Mouse (Mus musculus) neural tube, embryonic 15.5 days (tissue): Measurements from ENCODE around the gene Ceacam1. TPM values are rescaled to one million over a fixed set of nuclear protein-coding genes. Genes with fewer than 3 reads are reported as not detected.
A peak's percentile ranks its signal among the peaks of the same experiment; 100 is the strongest.
"Not testable (repeated sequence)": the region's sequence is repeated elsewhere in the genome, so short reads cannot be mapped to it uniquely, and the experiment has no call there.

ENCODE experiments used
- ATAC-seq: fragments of 200-750 bp; cut with Nextera tagmentation; 2 replicates; pipeline ENCODE4 v1.8.0; 2017; ENCODE audit warnings: mild to moderate bottlenecking, moderate TSS enrichment, moderate library complexity; ENCODE audit not compliant: low FRiP score
- H3K27ac ChIP-seq: fragments of 300-500 bp; sonication (generic); replicated peaks from 2 replicates; pipeline ENCODE4 v1.5.1; 2015; ENCODE audit warnings: mild to moderate bottlenecking, inconsistent platforms
- H3K27me3 ChIP-seq: fragments of 300-500 bp; sonication (generic); replicated peaks from 2 replicates; pipeline ENCODE4 v1.6.1; 2015; ENCODE audit warnings: inconsistent platforms
- H3K36me3 ChIP-seq: fragments of 300-500 bp; sonication (generic); 2 replicates; pipeline ENCODE4 v1.6.1; 2015; ENCODE audit warnings: inconsistent platforms
- H3K4me1 ChIP-seq: fragments of 300-500 bp; sonication (generic); 2 replicates; pipeline ENCODE4 v1.6.1; 2015; ENCODE audit warnings: inconsistent platforms
- H3K4me2 ChIP-seq: fragments of 300-500 bp; sonication (generic); 2 replicates; pipeline ENCODE4 v1.6.1; 2015; ENCODE audit warnings: inconsistent platforms, mild to moderate bottlenecking, moderate library complexity
- H3K4me3 ChIP-seq: fragments of 300-500 bp; sonication (generic); replicated peaks from 2 replicates; pipeline ENCODE4 v1.5.1; 2015; ENCODE audit warnings: mild to moderate bottlenecking, inconsistent platforms
- H3K9ac ChIP-seq: fragments of 300-500 bp; sonication (generic); replicated peaks from 2 replicates; pipeline ENCODE4 v1.6.1; 2015; ENCODE audit warnings: mild to moderate bottlenecking, inconsistent platforms
- H3K9me3 ChIP-seq: fragments of 300-500 bp; sonication (generic); replicated peaks from 2 replicates; pipeline ENCODE4 v1.6.1; 2016; ENCODE audit warnings: inconsistent platforms
- WGBS: fragments of 180-500 bp; shearing (Covaris S2); methylation state at CpG from one replicate; pipeline ENCODE4 v1.1.7; 2015; ENCODE audit warnings: mixed read lengths; 5-methylcytosine and 5-hydroxymethylcytosine counted together
- polyA plus RNA-seq: library from polyadenylated mRNA; unstranded; fragments of >200 nt; fragmentation: Nextera tagmentation; extraction: Ambion mirVana; gene quantifications from 2 replicates; pipeline ENCODE4 v1.2.1, GENCODE M21; 2015

Ceacam1 gene
- polyA plus RNA-seq, 1 experiment from 2014 or later, result 1.1 TPM

GRCm38 (mm10) chr7:25436704-25437103 lies 40.7 kb downstream of the Ceacam1 start:
- Histone ChIP-seq H3K4me3 (no peak overlapping the region), H3K27me3 (no peaks in the 10 kb centered on the region), H3K27ac (no peak overlapping the region), H3K36me3 (no peaks in the 10 kb centered on the region), H3K9me3 (no peaks in the 10 kb centered on the region), H3K9ac (no peak overlapping the region), H3K4me1 (peaks cover 6% of the 10 kb centered on the region; the same call in 1 of the 2 replicates), H3K4me2 (no peak overlapping the region)
- WGBS, result 91% methylated on average over 2 of the region's 2 CpGs
- no peak for ATAC-seq

DNA sequence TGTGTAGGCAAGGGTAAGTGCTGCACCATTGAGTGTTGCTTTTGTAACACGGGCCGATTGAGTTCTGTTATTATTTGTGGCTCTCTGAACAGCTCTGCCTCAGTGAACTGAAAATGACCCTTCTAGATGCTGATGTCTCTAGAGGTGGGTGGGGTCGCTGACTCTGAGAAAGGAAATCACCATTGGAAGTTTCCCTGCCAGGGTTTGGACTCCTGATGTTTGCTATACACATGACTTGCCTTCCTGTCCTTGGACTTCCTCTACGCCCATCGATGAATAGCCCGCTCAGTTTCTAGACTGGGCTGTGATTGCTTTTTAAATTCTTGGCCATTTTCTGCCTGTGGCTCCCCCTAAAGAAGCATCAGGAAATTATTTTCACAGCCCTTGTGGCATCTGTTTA lies 41.2 kb downstream of the Ceacam1 start:
- ATAC-seq, result no peak
- Histone ChIP-seq H3K4me3 (no peak overlapping the region), H3K27me3 (no peaks in the 10 kb centered on the region), H3K36me3 (no peaks in the 10 kb centered on the region), H3K4me1 (peaks cover 6% of the 10 kb centered on the region; the same call in 1 of the 2 replicates), H3K9ac (no peak overlapping the region), H3K9me3 (no peaks in the 10 kb centered on the region), H3K27ac (no peak overlapping the region), H3K4me2 (no peak overlapping the region)
- WGBS, result 75% methylated on average over 6 of the region's 6 CpGs

DNA sequence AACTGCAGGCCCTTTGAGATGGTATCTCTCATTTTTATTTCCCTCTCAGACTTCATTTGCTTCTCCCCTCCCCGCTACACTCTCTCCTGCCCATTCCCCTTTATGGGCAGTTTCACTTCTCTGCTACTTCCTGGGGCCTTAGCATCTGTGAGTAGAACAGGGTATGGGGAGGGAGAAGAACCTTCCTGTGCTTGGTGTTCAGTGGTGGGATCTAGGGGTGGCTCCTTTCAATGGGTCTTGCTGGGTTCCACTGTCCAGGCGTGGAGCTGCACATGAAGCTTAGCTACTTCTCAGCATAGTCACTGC lies 41.9 kb downstream of the Ceacam1 start:
- 84% methylated on average over 2 of the region's 2 CpGs for WGBS
- Histone ChIP-seq H3K36me3 (no peaks in the 10 kb centered on the region), H3K27me3 (no peaks in the 10 kb centered on the region), H3K4me3 (no peak overlapping the region), H3K27ac (no peak overlapping the region), H3K9me3 (no peaks in the 10 kb centered on the region), H3K4me2 (no peak overlapping the region), H3K4me1 (peaks cover 6% of the 10 kb centered on the region; the same call in 1 of the 2 replicates), H3K9ac (no peak overlapping the region)
- no peak for ATAC-seq

DNA sequence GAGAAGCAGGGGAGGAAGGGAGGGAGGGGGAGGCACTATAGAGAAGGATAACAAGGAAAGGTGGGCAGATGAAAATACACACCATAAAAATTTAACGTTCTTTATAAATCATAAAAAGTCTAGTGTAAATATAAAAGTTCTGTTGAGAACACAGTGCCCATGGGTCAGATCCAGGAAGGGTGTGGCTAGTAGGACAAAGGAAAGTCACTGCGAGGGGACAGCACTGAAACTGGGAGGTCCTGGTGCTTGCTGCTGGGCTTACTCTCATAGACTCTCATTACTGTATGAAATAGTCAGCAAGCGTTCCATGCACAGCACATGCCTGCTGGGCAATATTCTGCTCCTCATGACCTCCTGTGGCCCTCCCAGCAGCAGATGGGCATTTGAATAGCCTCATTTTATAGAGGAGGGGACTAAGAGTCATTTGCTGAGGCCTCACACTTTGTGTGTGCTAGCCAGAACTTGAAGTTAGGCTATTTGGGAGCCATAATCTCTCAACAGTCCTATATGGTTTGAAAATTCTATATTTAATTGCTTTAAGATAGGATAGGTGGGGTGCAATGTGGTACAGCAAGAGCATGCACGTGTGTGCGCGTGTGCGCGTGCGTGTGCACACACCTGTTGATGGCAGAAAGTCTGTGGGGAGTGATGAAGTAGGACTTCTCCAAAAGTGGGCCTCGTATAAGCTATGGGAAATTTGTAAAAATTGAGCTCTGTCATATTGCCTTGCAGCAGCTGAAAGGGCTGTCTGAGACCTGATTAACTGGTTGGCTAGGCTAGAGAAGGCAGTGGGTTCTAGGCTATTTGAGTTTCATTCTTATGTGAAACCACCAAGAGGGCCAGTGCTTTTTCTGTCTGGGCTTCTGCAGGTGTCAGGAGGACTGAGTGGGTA lies 42.5 kb downstream of the Ceacam1 start:
- Histone ChIP-seq H3K27ac (no peak overlapping the region), H3K9me3 (no peaks in the 10 kb centered on the region), H3K4me1 (peaks cover 6% of the 10 kb centered on the region; the same call in 1 of the 2 replicates), H3K9ac (no peak overlapping the region), H3K4me3 (no peak overlapping the region), H3K36me3 (no peaks in the 10 kb centered on the region), H3K4me2 (no peak overlapping the region), H3K27me3 (no peaks in the 10 kb centered on the region)
- 86% methylated on average over 10 of the region's 10 CpGs for WGBS
- ATAC-seq, result no peak

GRCm38 (mm10) chr7:25433781-25434560 lies 43.4 kb downstream of the Ceacam1 start:
- H3K9ac ChIP-seq, result no peak overlapping the region
- H3K27me3 ChIP-seq, result no peaks in the 10 kb centered on the region
- 89% methylated on average over 9 of the region's 9 CpGs for WGBS
- H3K4me2 ChIP-seq, result no peak overlapping the region
- H3K9me3 ChIP-seq, result no peaks in the 10 kb centered on the region
- no peak overlapping the region for H3K27ac ChIP-seq
- H3K4me3 ChIP-seq, result no peak overlapping the region
- ATAC-seq, result no peak
- no peaks in the 10 kb centered on the region for H3K36me3 ChIP-seq
- H3K4me1 ChIP-seq, result peaks cover 6% of the 10 kb centered on the region; the same call in 1 of the 2 replicates

DNA sequence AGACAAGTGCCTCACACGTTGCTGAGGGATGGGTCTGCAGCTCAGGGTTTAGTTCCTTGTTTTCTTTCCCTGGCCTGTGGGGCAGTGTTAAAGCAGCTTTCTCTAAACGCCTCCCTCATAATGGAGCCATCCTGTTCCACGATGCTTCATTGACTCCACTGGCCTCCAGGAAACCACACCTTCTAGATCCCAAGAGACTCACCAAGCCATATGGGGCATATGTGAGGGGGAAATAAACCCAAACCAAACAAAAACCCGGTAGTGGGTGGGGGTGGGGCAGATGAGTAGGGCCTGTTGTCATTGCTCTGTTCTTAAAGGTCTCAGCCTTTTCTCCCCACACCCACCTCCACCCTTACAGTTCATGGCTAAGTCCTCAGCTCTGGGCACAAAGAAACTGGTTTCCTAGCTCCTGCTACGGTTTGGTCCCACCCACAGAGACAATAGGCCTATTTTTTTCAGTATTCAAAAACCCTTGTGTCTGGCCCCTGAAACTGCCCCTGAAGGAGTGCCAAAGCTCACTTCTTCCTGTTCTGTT lies 44.3 kb downstream of the Ceacam1 start:
- H3K9me3 ChIP-seq, result no peaks in the 10 kb centered on the region
- H3K4me2 ChIP-seq, result no peak overlapping the region
- H3K27ac ChIP-seq, result 0 out of 2 replicates have a peak overlapping the region, but pooled peaks have one; percentile 41
- no peaks in the 10 kb centered on the region for H3K36me3 ChIP-seq
- no peak for ATAC-seq
- 7% methylated on average over 5 of the region's 5 CpGs for WGBS
- peaks cover 6% of the 10 kb centered on the region; the same call in 1 of the 2 replicates for H3K4me1 ChIP-seq
- H3K4me3 ChIP-seq, result no peak overlapping the region
- H3K27me3 ChIP-seq, result no peaks in the 10 kb centered on the region
- H3K9ac ChIP-seq, result no peak overlapping the region

GRCm38 (mm10) chr7:25432381-25432780 lies 45.0 kb downstream of the Ceacam1 start:
- Histone ChIP-seq H3K4me2 (no peak overlapping the region), H3K9me3 (no peaks in the 10 kb centered on the region), H3K27me3 (no peaks in the 10 kb centered on the region), H3K4me3 (no peak overlapping the region), H3K36me3 (no peaks in the 10 kb centered on the region), H3K27ac (no peak overlapping the region), H3K4me1 (peaks cover 6% of the 10 kb centered on the region; the same call in 1 of the 2 replicates), H3K9ac (no peak overlapping the region)
- 93% methylated on average over 6 of the region's 6 CpGs for WGBS
- ATAC-seq, result no peak

DNA sequence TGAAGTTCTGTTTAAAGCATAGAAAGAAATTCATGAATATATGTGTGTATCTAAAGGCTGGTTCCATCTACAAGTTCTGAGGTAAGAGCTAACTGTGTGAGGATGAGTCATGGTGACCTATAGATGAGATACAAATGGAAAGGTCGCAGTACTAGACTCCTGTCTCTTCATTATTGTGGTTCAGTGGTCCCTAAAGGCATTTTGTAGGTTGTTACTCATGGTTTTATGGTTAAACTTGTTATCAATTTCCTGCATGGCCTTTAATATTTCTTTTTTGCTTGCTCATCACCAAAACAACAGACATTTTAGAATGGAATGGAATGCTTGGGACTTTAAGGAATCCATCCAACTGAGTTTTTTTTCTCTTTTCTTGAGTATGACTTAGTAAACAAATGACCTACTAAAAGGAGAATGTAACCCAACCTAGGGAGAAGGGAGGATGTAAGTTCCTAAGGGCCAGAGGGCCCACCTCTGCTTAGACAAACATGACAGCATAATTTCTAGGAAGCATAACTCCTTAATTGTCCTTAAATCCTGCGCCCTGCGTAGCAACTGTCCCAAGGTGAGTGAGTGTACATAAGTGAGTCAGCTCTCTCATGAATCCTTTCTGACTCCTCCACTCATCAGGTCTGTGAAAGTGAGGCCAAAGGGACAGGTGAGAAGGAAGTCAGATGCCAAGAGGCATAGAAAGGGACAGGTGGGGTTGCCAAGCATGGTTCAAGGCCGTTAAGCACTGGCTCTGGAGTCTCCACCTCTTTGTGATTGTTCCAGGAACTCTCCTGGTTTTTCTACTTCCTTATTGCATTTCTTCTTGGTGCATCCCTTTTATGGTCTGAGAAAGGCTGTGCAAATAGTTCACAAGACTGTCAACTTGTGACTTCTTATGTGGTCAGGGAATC lies 47.3 kb downstream of the Ceacam1 start:
- no peak for ATAC-seq
- Histone ChIP-seq H3K9ac (no peak overlapping the region), H3K27me3 (no peaks in the 10 kb centered on the region), H3K4me3 (no peak overlapping the region), H3K9me3 (no peaks in the 10 kb centered on the region), H3K4me2 (no peak overlapping the region), H3K27ac (no peak overlapping the region), H3K36me3 (no peaks in the 10 kb centered on the region), H3K4me1 (peaks cover 6% of the 10 kb centered on the region; the same call in 1 of the 2 replicates)
- 93% methylated on average over 4 of the region's 4 CpGs for WGBS

DNA sequence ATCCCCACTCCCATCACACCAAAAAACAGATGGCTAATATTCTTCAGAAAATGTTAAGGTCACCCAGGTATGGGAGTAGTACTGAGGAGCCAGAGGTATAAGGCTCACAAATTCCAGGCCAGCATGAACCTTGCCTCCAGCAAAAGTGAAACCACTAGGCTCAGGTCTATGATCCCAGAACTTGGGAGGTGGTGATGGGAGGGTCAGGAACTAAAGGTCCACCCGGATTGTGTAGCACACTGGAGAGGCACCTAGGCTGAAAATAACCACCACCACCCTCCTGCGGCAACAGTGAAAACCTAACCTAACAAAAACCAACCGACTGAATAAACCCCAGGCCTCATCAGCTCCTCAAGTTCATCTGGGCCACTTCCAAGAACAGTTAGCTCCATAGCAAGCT lies 49.1 kb downstream of the Ceacam1 start:
- no peak for ATAC-seq
- 95% methylated on average over 3 of the region's 3 CpGs for WGBS
- no peaks in the 10 kb centered on the region for H3K9me3 ChIP-seq

DNA sequence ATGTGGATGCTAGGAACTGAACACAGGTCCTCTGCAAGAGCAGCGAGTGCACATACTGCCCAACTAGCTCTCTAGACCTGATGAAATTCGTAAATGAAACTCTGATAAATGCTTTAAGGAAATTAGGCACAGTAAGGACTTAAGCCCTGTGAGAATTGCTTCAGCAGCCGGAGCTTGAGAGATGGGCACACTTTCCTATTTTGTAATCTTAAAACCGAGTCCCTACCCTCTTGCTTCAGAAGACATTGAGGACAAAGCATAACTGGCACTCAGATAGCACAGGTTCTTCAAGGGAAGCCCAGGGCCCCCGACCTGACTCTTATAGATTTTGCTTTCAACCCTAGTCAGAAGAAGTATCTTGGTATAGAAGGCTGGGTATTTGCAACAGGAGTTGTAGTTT lies 50.3 kb downstream of the Ceacam1 start:
- H3K9ac ChIP-seq, result no peak overlapping the region
- no peak overlapping the region for H3K4me2 ChIP-seq
- WGBS, result 82% methylated on average over 5 of the region's 5 CpGs
- no peak overlapping the region for H3K4me3 ChIP-seq
- no peaks in the 10 kb centered on the region for H3K36me3 ChIP-seq
- no peaks in the 10 kb centered on the region for H3K9me3 ChIP-seq
- 0 out of 2 replicates have a peak, but pooled peaks cover 7% of the 10 kb centered on the region for H3K27me3 ChIP-seq
- H3K27ac ChIP-seq, result no peak overlapping the region
- no peaks in the 10 kb centered on the region for H3K4me1 ChIP-seq
- ATAC-seq, result no peak

More for the DNA sequence above, 49.1 kb downstream of the Ceacam1 start:
- H3K27ac ChIP-seq, result no peak overlapping the region
- H3K36me3 ChIP-seq, result no peaks in the 10 kb centered on the region
- no peaks in the 10 kb centered on the region for H3K27me3 ChIP-seq
- H3K4me2 ChIP-seq, result no peak overlapping the region
- H3K4me3 ChIP-seq, result no peak overlapping the region
- no peak overlapping the region for H3K9ac ChIP-seq
- H3K4me1 ChIP-seq, result peaks cover 3% of the 10 kb centered on the region; the same call in 1 of the 2 replicates

GRCm38 (mm10) chr7:25426380-25426779 lies 51.0 kb downstream of the Ceacam1 start:
- H3K9ac ChIP-seq, result not testable (repeated sequence)

More at GRCm38 (mm10) chr7:25426380-25426779, 51.0 kb downstream of the Ceacam1 start:
- ATAC-seq, H3K4me3 ChIP-seq, H3K4me2 ChIP-seq, H3K4me1 ChIP-seq, H3K36me3 ChIP-seq, H3K9me3 ChIP-seq, H3K27ac ChIP-seq, H3K27me3 ChIP-seq: not testable (repeated sequence)
- WGBS, result 89% methylated on average over 4 of the region's 4 CpGs
